Mouse (Mus musculus): ENCODE results near the gene Fam166b. TPM values are rescaled to one million over a fixed set of nuclear protein-coding genes. Genes with fewer than 3 reads are reported as not detected.

Fam166b gene
- polyA plus RNA-seq, 1 experiment from 2014 or later, result 2.3 TPM

- H3K4me2 ChIP-seq (ENCODE audit: low read length), result peak overlapping the region; percentile 76
- peaks cover 25% of the 10 kb centered on the region for H3K36me3 ChIP-seq (ENCODE audit: control insufficient read depth, insufficient read depth, low read length)
- ATAC-seq, result peak; percentile 76
- H3K4me3 ChIP-seq (ENCODE audit: low read depth, low read length), result peak overlapping the region; percentile 97
- under 1% methylated on average over 54 of the region's 88 CpGs for WGBS
- no peaks in the 10 kb centered on the region for H3K27me3 ChIP-seq (ENCODE audit: control insufficient read depth, insufficient read depth, low read depth, low read length)
- H3K4me1 ChIP-seq (ENCODE audit: control insufficient read depth, insufficient read depth, low read length), result peaks cover 13% of the 10 kb centered on the region
- H3K27ac ChIP-seq (ENCODE audit: low read length), result peak overlapping the region; percentile 90
- no peaks in the 10 kb centered on the region for H3K9me3 ChIP-seq (replicated peaks; ENCODE audit: control insufficient read depth, low read length, poor library complexity, severe bottlenecking)
- H3K9ac ChIP-seq (ENCODE audit: low read depth, low read length), result peak overlapping the region; percentile 100
Measured at GRCm38 (mm10) chr4:43442456-43443361, 13.8 kb upstream of the Fam166b start.

- peak overlapping the region; percentile 76 for H3K4me2 ChIP-seq (ENCODE audit: low read length)
- peak overlapping the region; percentile 97 for H3K4me3 ChIP-seq (ENCODE audit: low read depth, low read length)
- peak overlapping the region; percentile 90 for H3K27ac ChIP-seq (ENCODE audit: low read length)
- WGBS, result under 1% methylated on average over 33 of the region's 33 CpGs
- H3K27me3 ChIP-seq (ENCODE audit: control insufficient read depth, insufficient read depth, low read depth, low read length), result no peaks in the 10 kb centered on the region
- peak; percentile 96 for ATAC-seq
- peak overlapping the region; percentile 100 for H3K9ac ChIP-seq (ENCODE audit: low read depth, low read length)
- no peaks in the 10 kb centered on the region for H3K9me3 ChIP-seq (replicated peaks; ENCODE audit: control insufficient read depth, low read length, poor library complexity, severe bottlenecking)
- H3K4me1 ChIP-seq (ENCODE audit: control insufficient read depth, insufficient read depth, low read length), result peaks cover 13% of the 10 kb centered on the region
- peaks cover 19% of the 10 kb centered on the region for H3K36me3 ChIP-seq (ENCODE audit: control insufficient read depth, insufficient read depth, low read length)
Measured at GRCm38 (mm10) chr4:43442044-43442443, 13.1 kb upstream of the Fam166b start.

GRCm38 (mm10) chr4:43441639-43442038 is 12.7 kb upstream of the Fam166b start, which contains the start of gene Tesk1:
Tesk1 (plus strand) TSS chr4:43441939.
- peak; percentile 2; the same call in 1 of the 2 replicates for ATAC-seq
- peak within 1 kb of the TSS; percentile 90 for H3K27ac ChIP-seq (ENCODE audit: low read length)
- no peaks in the 10 kb centered on the region for H3K9me3 ChIP-seq (replicated peaks; ENCODE audit: control insufficient read depth, low read length, poor library complexity, severe bottlenecking)
- WGBS, result 19% methylated on average over 4 of the region's 4 CpGs
- H3K4me1 ChIP-seq (ENCODE audit: control insufficient read depth, insufficient read depth, low read length), result peaks cover 13% of the 10 kb centered on the region
- peak within 1 kb of the TSS; percentile 76 for H3K4me2 ChIP-seq (ENCODE audit: low read length)
- peaks cover 15% of the 10 kb centered on the region for H3K36me3 ChIP-seq (ENCODE audit: control insufficient read depth, insufficient read depth, low read length)
- H3K9ac ChIP-seq (ENCODE audit: low read depth, low read length), result peak within 1 kb of the TSS; percentile 100
- H3K27me3 ChIP-seq (ENCODE audit: control insufficient read depth, insufficient read depth, low read depth, low read length), result no peaks in the 10 kb centered on the region
- H3K4me3 ChIP-seq (ENCODE audit: low read depth, low read length), result peak within 1 kb of the TSS; percentile 97

- Histone ChIP-seq H3K36me3 (ENCODE audit: control insufficient read depth, insufficient read depth, low read length) (no peaks in the 10 kb centered on the region), H3K4me2 (ENCODE audit: low read length) (no peak overlapping the region), H3K4me3 (ENCODE audit: low read depth, low read length) (no peak overlapping the region), H3K9ac (ENCODE audit: low read depth, low read length) (no peak overlapping the region), H3K27me3 (ENCODE audit: control insufficient read depth, insufficient read depth, low read depth, low read length) (no peaks in the 10 kb centered on the region), H3K9me3 (replicated peaks; ENCODE audit: control insufficient read depth, low read length, poor library complexity, severe bottlenecking) (no peaks in the 10 kb centered on the region), H3K4me1 (ENCODE audit: control insufficient read depth, insufficient read depth, low read length) (peaks cover 4% of the 10 kb centered on the region; the same call in 1 of the 2 replicates), H3K27ac (ENCODE audit: low read length) (no peak overlapping the region)
- WGBS, result 90% methylated on average over 1 of the region's 1 CpGs
- no peak for ATAC-seq
Measured at GRCm38 (mm10) chr4:43432832-43433231, 3.9 kb upstream of the Fam166b start.

GRCm38 (mm10) chr4:43431690-43432089 is 2.8 kb upstream of the Fam166b start:
- peaks cover 7% of the 10 kb centered on the region; the same call in 1 of the 2 replicates for H3K4me1 ChIP-seq (ENCODE audit: control insufficient read depth, insufficient read depth, low read length)
- peak overlapping the region; percentile 75 for H3K27ac ChIP-seq (ENCODE audit: low read length)
- H3K36me3 ChIP-seq (ENCODE audit: control insufficient read depth, insufficient read depth, low read length), result peaks cover 3% of the 10 kb centered on the region
- WGBS, result 5% methylated on average over 4 of the region's 4 CpGs
- no peaks in the 10 kb centered on the region for H3K27me3 ChIP-seq (ENCODE audit: control insufficient read depth, insufficient read depth, low read depth, low read length)
- H3K9me3 ChIP-seq (replicated peaks; ENCODE audit: control insufficient read depth, low read length, poor library complexity, severe bottlenecking), result no peaks in the 10 kb centered on the region
- H3K9ac ChIP-seq (ENCODE audit: low read depth, low read length), result no peak overlapping the region
- no peak overlapping the region for H3K4me2 ChIP-seq (ENCODE audit: low read length)
- peak; percentile 37; the same call in 1 of the 2 replicates for ATAC-seq
- H3K4me3 ChIP-seq (ENCODE audit: low read depth, low read length), result no peak overlapping the region

- Histone ChIP-seq H3K36me3 (ENCODE audit: control insufficient read depth, insufficient read depth, low read length) (peaks cover 35% of the 10 kb centered on the region), H3K4me1 (ENCODE audit: control insufficient read depth, insufficient read depth, low read length) (peaks cover 7% of the 10 kb centered on the region; the same call in 1 of the 2 replicates), H3K4me2 (ENCODE audit: low read length) (no peak overlapping the region), H3K4me3 (ENCODE audit: low read depth, low read length) (no peak overlapping the region), H3K9me3 (replicated peaks; ENCODE audit: control insufficient read depth, low read length, poor library complexity, severe bottlenecking) (no peaks in the 10 kb centered on the region), H3K27me3 (ENCODE audit: control insufficient read depth, insufficient read depth, low read depth, low read length) (peaks cover 4% of the 10 kb centered on the region; the same call in 1 of the 2 replicates), H3K9ac (ENCODE audit: low read depth, low read length) (peak overlapping the region; percentile 45; the same call in 1 of the 2 replicates), H3K27ac (ENCODE audit: low read length) (no peak overlapping the region)
- WGBS, result 25% methylated on average over 16 of the region's 16 CpGs
- 0 out of 2 replicates have a peak, but pooled peaks have one; percentile 4 for ATAC-seq
Measured at GRCm38 (mm10) chr4:43428180-43428861, 613 bp downstream of the Fam166b start.

GRCm38 (mm10) chr4:43427501-43428179 is 1.3 kb downstream of the Fam166b start:
- H3K4me1 ChIP-seq (ENCODE audit: control insufficient read depth, insufficient read depth, low read length), result peaks cover 7% of the 10 kb centered on the region; the same call in 1 of the 2 replicates
- no peak for ATAC-seq
- H3K9me3 ChIP-seq (replicated peaks; ENCODE audit: control insufficient read depth, low read length, poor library complexity, severe bottlenecking), result no peaks in the 10 kb centered on the region
- H3K27ac ChIP-seq (ENCODE audit: low read length), result no peak overlapping the region
- WGBS, result 19% methylated on average over 23 of the region's 23 CpGs
- H3K36me3 ChIP-seq (ENCODE audit: control insufficient read depth, insufficient read depth, low read length), result peaks cover 41% of the 10 kb centered on the region
- peaks cover 4% of the 10 kb centered on the region; the same call in 1 of the 2 replicates for H3K27me3 ChIP-seq (ENCODE audit: control insufficient read depth, insufficient read depth, low read depth, low read length)
- H3K9ac ChIP-seq (ENCODE audit: low read depth, low read length), result no peak overlapping the region
- H3K4me2 ChIP-seq (ENCODE audit: low read length), result no peak overlapping the region
- H3K4me3 ChIP-seq (ENCODE audit: low read depth, low read length), result no peak overlapping the region

GRCm38 (mm10) chr4:43426487-43426886 is 2.4 kb downstream of the Fam166b start:
- peaks cover 7% of the 10 kb centered on the region; the same call in 1 of the 2 replicates for H3K4me1 ChIP-seq (ENCODE audit: control insufficient read depth, insufficient read depth, low read length)
- no peaks in the 10 kb centered on the region for H3K9me3 ChIP-seq (replicated peaks; ENCODE audit: control insufficient read depth, low read length, poor library complexity, severe bottlenecking)
- peaks cover 52% of the 10 kb centered on the region for H3K36me3 ChIP-seq (ENCODE audit: control insufficient read depth, insufficient read depth, low read length)
- H3K9ac ChIP-seq (ENCODE audit: low read depth, low read length), result no peak overlapping the region
- ATAC-seq, result no peak
- H3K4me2 ChIP-seq (ENCODE audit: low read length), result no peak overlapping the region
- no peak overlapping the region for H3K4me3 ChIP-seq (ENCODE audit: low read depth, low read length)
- peaks cover 4% of the 10 kb centered on the region; the same call in 1 of the 2 replicates for H3K27me3 ChIP-seq (ENCODE audit: control insufficient read depth, insufficient read depth, low read depth, low read length)
- 47% methylated on average over 10 of the region's 10 CpGs for WGBS
- H3K27ac ChIP-seq (ENCODE audit: low read length), result no peak overlapping the region

All from midbrain, embryonic 16.5 days (tissue).